Mouse (Mus musculus): ENCODE data around the gene Dnah7a. TPM values are rescaled to one million over a fixed set of nuclear protein-coding genes. Genes with fewer than 3 reads are reported as not detected.

Gene Dnah7a
- total RNA-seq, 2 experiments from 2014 or later, result 6.4 to 6.8 TPM

DNA sequence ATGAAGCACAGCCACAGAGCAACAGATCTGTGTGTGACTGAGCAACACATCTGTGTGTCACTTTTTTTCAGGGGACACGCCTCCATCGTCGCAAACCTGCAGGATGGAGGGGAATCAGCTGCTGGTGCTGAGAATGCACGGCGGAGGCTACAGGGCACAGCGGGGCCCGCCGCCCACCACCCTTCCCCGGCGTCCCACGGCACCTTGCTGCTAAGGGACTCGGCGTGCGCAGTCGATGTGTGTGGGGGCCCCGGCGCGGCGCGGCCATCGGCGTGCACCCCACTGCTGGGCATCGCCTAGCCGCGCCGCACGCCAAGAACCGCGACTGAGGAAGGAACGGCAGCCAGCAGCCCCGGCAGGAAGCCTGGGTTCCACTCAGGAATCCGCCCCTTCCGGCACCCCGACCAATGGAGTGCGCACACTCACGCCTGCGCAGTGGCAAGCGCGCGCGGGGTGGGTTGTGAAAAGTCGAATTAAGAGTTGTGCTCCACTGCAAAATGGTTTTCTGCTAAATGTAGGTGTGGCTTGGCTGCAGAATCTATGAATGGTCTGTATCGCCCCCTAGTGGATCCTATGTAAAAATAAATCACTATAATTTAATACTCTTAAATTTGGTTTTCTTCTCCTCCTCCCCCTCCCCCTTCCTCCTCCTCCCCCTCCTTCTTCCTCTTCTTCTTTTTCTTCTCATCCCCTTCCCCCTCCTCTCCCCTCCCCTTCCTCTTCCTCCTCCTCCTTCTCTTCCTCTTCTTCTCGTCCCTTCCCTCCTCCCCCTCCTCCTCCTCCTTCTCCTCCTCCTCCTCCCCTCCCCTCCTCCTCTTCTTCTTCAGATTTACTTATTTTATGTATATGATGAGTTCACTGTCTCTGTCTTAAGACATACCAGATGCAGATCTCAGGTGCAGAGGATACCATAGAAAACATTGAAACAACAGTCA lies 354.0 kb downstream of the Dnah7a start, which contains the start of the genes Asdurf, Gm28551 and Asnsd1:
Gene Asdurf (minus strand): TSS at position 293 of the 935 bp plus-strand sequence.
Gene Gm28551 (minus strand): TSS at position 341 of the 935 bp plus-strand sequence.
Gene Asnsd1 (minus strand): TSS at position 426 of the 935 bp plus-strand sequence.
- H3K4me3 ChIP-seq, result peak within 1 kb of the TSS; percentile 98
- intact Hi-C loops (cut with DNase I), result loop anchor here (1.0 to 2.0 kb wide), 2 partner anchors 39 to 300 kb away; partner anchors contain the start of gene Osgepl1
- peak; percentile 97 for DNase-seq (ENCODE audit: extremely low spot score in 1 of 2, low spot score in 2 of 2)
- TF ChIP-seq CTCF (IDR thresholded peaks at IDR 0.05), result peak; percentile 71
- H3K27ac ChIP-seq, result peak within 1 kb of the TSS; percentile 84

Small RNA genes lying within 50 kb of the gene (microRNA-seq; reads per million reads assigned to microRNA genes)
- 0 reads per million in 2 experiments for gene Gm25240

Other genes with a start within 250 kb of the Dnah7a start
- 1 to 10 TPM; 5.3 to 7.6 TPM for gene Stk17b, start 78.4 kb upstream of the Dnah7a start, total RNA-seq (2021)